Mouse (Mus musculus) granulocyte monocyte progenitor cell, adult 5-6 weeks (primary cell): ENCODE measurements around the gene Sphk2. TPM values are rescaled to one million over a fixed set of nuclear protein-coding genes. Genes with fewer than 3 reads are reported as not detected.

Source experiments
- ATAC-seq: replicated peaks from 2 replicates; pipeline ENCODE4 v1.8.0; 2016; ENCODE audit warnings: mild to moderate bottlenecking, moderate TSS enrichment, inconsistent platforms; ENCODE audit not compliant: poor library complexity, severe bottlenecking
- total RNA-seq, 2 experiments: library from RNA; stranded (forward) in 1 of 2; stranded (reverse) in 1 of 2; fragments of 200-712, 200-1000 nt in 1 of 2; fragments of >200 nt in 1 of 2; fragmentation: Nextera tagmentation in 1 of 2; gene quantifications; 2 replicates each; pipeline ENCODE4 v1.2.3; 2014 to 2017

Gene Sphk2
- total RNA-seq, 2 experiments from 2014 or later = 10.6 to 14.9 TPM

DNA sequence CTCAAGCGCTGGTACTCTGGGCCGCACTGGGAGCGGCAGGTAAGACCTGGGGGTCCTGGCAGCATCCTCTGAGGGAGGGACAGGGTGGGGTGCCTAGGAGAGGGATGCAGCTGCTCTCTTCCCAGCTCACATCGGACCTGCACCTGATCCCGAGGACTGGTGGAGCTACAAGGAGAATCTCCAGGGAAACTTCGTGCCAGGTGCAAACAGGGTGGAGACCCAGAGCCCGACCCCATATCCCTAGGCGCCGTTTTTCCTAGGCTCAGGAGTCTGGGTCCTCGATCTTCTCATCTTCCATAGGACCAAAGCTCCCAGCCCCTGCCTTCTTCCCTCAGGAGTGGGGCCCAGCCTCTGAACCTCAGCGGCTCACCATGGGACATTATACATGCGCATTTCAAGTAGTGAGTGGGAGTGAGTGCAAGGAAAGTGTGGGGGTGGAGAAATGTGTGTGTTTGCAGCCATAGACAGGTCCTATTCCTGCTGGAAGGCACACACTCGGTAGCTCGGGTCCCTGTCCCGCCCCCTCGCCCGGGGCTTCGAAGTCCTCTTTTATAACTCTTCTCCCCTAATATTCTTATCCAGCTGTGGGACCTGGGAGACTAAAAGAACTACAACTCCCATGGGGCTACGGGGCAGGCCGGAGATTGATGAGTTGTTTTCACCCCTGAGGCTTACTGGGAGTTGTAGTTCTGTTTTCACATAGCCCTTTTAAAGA, 17.3 kb downstream of the Sphk2 start:
- 0 out of 2 replicates have a peak, but pooled peaks have one; percentile 11 for ATAC-seq

GRCm38 (mm10) chr7:45699523-45700141, 18.2 kb downstream of the Sphk2 start, which contains the start of gene Car11:
Gene Car11, plus strand, starts transcription at chr7:45699843.
- no peak for ATAC-seq

GRCm38 (mm10) chr7:45697894-45698293, 19.9 kb downstream of the Sphk2 start:
- ATAC-seq = no peak

GRCm38 (mm10) chr7:45695098-45695497, 22.7 kb downstream of the Sphk2 start:
- ATAC-seq = no peak

DNA sequence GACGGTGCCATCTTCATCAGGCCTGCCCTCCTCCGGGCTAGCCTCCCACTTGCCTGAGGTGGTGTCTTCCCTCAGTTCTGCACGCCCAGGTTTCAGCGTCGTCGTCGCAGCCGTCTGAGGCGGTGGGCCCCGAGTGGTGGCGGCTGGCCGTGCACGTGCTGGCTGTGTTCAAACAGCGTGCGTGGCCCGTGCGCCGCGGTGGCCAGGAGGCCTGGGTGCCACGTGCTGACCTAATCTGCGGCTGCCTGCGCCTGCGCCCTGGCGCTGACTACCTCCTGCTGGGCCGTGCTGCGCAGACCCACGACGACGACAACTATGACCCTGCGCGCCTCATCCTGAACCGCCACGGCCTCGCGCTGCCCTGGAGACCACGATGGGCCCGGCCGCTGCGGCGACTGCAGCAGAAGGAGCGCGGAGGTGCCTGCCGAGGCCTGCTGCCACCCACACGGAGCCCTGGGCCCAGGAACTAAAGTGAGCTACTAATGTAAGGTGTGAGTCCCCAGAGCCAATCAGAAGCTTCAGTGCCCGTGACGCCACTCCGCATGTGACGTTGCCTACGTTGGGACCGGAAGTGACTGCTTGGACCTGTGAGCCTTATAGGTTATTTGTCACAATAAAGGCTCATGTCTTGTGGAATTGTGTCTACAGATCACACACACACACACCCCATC, 23.7 kb downstream of the Sphk2 start, which contains the start of gene Sec1:
TSS of gene Sec1 (minus strand) at position 482 of the 671 bp plus-strand sequence.
- ATAC-seq = no peak

DNA sequence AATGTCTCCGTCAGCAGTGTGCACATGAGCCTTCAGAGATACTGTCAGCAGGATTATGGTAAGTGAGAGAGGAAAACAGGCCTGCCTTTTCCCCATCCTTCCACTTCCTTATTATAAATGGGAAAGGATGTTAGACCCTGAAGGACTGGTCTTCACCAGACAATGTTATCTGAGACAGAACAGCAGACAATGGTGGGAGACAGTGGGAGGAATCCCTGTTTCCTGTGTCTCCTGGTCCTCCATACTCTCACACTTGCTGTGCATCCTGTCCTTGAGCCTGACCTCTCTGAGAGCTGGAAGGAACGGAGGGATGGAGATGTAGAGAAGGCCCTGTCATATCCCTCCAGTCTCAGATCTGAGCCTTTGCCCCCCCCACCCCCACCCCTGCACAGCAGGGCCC, 25.4 kb downstream of the Sphk2 start:
- ATAC-seq = no peak

DNA sequence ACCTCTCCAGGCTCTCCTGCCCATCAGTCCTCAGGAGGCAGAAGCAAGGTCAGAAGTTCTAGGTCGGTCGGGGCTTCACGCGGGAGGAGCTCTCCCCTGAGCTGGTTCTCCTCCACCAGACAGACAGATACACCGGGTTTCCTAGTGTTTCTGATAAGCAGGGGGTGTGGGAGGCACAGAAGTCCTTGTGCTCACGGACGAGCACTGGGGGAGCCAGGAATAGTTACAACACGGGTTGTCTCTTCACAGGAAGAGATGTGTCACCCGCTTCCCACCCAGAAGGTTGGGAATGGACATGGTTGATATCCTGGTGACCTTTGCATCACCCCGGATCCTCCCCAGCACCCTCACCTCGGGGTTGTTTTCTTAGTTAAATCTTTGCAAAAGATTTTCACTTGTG, 28.0 kb downstream of the Sphk2 start:
- no peak for ATAC-seq

- ATAC-seq = peak; percentile 66
Observed at GRCm38 (mm10) chr7:45689099-45689498, 28.7 kb downstream of the Sphk2 start.

DNA sequence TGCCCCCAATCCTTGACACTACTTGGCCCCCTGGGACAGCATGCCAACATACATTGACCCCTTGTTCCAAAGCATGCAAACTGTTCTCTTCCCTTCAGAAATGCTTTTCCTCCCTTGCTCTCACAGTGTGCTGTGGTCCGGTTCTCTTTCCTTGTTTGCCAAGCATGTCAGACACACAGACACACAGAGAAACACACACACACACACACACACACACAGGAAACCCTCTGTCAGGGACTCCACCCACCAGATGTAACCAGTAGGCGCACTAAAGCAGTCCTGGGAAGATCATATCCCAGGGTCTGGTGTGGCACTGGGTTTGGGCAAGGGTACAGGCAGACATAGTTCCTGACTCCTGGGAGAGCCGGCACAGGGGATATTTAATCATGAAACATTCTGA, 31.0 kb downstream of the Sphk2 start:
- no peak for ATAC-seq

- no peak for ATAC-seq
Observed at GRCm38 (mm10) chr7:45685811-45686210, 32.0 kb downstream of the Sphk2 start.

DNA sequence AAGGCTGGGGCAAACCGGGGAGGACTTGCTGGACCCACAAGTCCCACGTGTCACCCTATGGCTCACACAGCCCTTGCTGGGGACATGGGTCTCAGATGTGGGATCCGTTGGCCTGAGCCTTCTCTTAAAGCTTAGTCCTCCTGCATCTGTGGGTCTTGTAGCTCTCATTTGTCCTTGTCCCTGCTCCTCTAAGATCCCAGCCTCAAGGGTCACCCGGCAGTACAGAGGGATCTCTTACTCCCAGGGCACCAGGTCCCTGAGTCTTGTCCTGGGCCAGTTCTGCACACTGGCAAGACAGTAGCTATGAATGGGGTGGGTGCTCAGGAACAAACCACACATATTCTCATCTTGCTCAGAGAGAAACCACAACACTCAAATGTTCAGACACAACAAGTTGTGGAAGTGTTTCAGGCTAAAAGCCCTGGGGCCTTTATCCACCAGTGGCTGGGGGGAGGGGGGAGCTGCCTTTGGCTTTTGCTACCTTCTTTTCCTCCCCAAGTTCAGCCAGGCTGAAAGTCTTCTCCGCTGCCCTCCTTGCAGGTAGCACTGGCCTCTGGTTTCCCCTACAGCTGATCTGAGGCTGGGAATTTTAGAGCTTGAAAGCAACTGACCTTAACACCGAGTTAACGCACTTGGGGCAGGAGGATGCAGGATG, 34.3 kb downstream of the Sphk2 start, which contains the start of gene Ntn5:
TSS of gene Ntn5 (plus strand) at position 627 of the 655 bp plus-strand sequence.
- ATAC-seq = no peak

GRCm38 (mm10) chr7:45682144-45683126, 35.4 kb downstream of the Sphk2 start:
- ATAC-seq = peak; percentile 84

DNA sequence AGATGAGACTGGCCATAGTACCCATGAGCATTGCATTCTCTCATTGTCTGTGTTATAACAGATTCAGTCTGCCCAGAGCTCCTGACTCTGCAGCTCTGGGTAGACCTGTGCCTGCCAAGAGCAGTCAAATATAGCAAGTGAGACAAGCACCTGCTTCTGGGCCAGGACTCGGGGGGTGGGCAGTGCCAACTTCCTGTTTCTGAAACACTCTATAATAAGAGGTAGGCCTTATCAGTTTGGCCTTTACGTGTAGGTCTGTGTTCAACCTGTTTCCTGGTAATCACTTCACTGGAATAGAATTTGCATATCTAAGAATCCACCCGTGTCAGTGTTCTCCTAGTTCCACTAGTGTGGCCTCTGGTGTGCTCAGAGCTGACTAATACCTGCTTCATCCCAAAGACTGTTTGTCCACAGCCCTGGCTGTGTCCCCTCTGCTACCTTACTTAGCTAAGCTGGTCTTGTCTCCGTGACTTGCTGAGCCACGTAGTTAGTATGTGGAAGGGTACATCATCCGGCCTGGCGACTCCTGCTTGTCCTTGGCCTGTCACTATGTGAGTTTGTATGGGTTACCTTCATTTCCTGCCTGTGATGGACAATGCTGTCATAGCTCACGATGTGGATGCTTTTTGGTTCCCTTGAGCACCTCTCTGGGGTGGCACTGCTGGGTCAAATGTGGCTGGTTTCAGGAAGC, 36.6 kb downstream of the Sphk2 start:
- 0 out of 2 replicates have a peak, but pooled peaks have one; percentile 18 for ATAC-seq

GRCm38 (mm10) chr7:45679966-45680621, 37.7 kb downstream of the Sphk2 start:
- no peak for ATAC-seq

GRCm38 (mm10) chr7:45678513-45678912, 39.3 kb downstream of the Sphk2 start:
- ATAC-seq = no peak

- no peak for ATAC-seq
Observed at GRCm38 (mm10) chr7:45677627-45678295, 40.0 kb downstream of the Sphk2 start.

- ATAC-seq = no peak; the same call in 1 of the 2 replicates
Observed at GRCm38 (mm10) chr7:45668921-45669320, 48.9 kb downstream of the Sphk2 start.

GRCm38 (mm10) chr7:45667761-45668160, 50.0 kb downstream of the Sphk2 start:
- no peak for ATAC-seq
